Mouse (Mus musculus) embryonic fibroblast, embryonic 13.5 days (primary cell): Measurements from ENCODE around the gene Zdhhc19.

Experiments
- CTCF ChIP-seq: IDR thresholded peaks from 2 replicates; pipeline ENCODE4 v1.5.1; 2011; ENCODE audit warnings: mild to moderate bottlenecking, control low read depth, low read length, moderate library complexity, borderline replicate concordance; ENCODE audit not compliant: insufficient read depth
- POLR2A ChIP-seq: IDR thresholded peaks from 2 replicates; pipeline ENCODE4 v1.6.1; 2011; ENCODE audit warnings: low read depth, mild to moderate bottlenecking, control low read depth, low read length, moderate library complexity

DNA sequence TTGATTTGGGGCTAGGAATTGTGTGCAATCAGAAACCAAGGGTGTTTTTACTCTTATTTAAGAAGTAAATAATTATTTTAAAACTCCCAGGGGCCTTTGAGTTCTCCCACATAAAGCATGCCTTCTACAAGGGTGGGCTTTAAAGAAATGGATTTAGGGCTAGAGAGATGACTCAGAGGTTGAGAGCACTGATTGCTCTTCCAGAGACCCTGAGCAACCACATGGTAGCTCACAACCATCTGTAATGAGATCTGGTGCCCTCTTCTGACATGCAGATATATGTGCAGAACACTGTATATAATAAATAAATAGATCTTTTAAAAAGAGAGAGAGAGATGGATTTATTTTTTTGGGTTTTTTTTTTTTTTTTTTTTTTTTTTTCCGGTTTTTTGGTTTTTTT lies 31.2 kb upstream of the Zdhhc19 start:
- TF ChIP-seq CTCF = no peak
- TF ChIP-seq POLR2A = no peak
